Mouse (Mus musculus): ENCODE data around the gene Popdc2. TPM values are rescaled to one million over a fixed set of nuclear protein-coding genes. Genes with fewer than 3 reads are reported as not detected.

Gene Popdc2
- polyA plus RNA-seq, 1 experiment from 2014 or later = 0.22 TPM

DNA sequence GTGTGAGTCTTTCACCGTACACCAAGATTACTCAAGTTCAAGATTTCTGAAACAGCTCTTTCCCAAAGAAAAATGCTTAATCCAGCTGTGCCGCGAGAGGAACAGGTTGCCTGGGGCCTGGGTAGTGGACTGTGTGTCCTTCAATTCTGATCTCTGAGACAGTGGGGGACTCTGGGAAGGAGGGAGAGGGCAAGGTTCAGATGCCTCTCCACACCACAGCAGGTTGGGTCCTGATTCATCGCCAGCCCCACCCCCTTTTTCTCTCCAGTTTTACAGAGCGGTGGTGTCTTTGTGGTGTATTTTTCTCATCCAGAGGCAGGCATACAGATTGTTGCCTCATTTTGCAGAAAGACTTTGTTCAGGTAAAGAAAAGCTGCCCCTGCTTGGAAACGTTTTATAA is 36.3 kb downstream of the Popdc2 start:
- no peak overlapping the region for H3K9ac ChIP-seq (replicated peaks)
- no peak overlapping the region for H3K4me2 ChIP-seq (replicated peaks)
- H3K4me3 ChIP-seq = no peak overlapping the region
- ATAC-seq (replicated peaks) = no peak
- H3K27ac ChIP-seq (replicated peaks) = no peak overlapping the region
- H3K36me3 ChIP-seq = no peaks in the 10 kb centered on the region
- no peaks in the 10 kb centered on the region for H3K27me3 ChIP-seq
- peaks cover 8% of the 10 kb centered on the region for H3K4me1 ChIP-seq
- no peaks in the 10 kb centered on the region for H3K9me3 ChIP-seq
- 90% methylated on average over 6 of the region's 6 CpGs for WGBS

DNA sequence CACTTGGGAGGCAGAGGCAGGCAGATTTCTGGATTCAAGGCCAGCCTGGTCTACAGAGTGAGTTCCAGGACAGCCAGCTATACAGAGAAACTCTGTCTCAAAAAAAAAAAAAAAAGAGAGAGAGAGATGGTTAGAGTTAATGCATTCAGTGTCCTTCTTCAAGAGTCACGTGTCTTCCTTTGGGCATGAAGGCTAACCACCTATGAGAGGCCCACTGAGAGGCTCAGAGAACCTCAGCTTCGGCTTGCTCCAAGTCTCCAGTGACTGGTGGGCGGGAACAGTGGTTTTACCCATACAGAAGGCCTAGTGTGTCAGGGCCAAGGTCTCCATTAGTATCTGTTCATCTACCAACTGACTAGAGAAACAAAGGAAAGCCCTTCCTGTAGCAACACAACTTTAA is 37.1 kb downstream of the Popdc2 start:
- ATAC-seq (replicated peaks) = 0 out of 2 replicates have a peak, but pooled peaks have one; percentile 1
- peaks cover 8% of the 10 kb centered on the region for H3K4me1 ChIP-seq
- no peaks in the 10 kb centered on the region for H3K9me3 ChIP-seq
- 70% methylated on average over 3 of the region's 3 CpGs for WGBS
- H3K4me2 ChIP-seq (replicated peaks) = peak overlapping the region; percentile 51
- peak overlapping the region; percentile 42; the same call in 1 of the 2 replicates for H3K9ac ChIP-seq (replicated peaks)
- H3K4me3 ChIP-seq = peak overlapping the region; percentile 30; the same call in 1 of the 2 replicates
- H3K27me3 ChIP-seq = no peaks in the 10 kb centered on the region
- no peaks in the 10 kb centered on the region for H3K36me3 ChIP-seq
- H3K27ac ChIP-seq (replicated peaks) = no peak overlapping the region

DNA sequence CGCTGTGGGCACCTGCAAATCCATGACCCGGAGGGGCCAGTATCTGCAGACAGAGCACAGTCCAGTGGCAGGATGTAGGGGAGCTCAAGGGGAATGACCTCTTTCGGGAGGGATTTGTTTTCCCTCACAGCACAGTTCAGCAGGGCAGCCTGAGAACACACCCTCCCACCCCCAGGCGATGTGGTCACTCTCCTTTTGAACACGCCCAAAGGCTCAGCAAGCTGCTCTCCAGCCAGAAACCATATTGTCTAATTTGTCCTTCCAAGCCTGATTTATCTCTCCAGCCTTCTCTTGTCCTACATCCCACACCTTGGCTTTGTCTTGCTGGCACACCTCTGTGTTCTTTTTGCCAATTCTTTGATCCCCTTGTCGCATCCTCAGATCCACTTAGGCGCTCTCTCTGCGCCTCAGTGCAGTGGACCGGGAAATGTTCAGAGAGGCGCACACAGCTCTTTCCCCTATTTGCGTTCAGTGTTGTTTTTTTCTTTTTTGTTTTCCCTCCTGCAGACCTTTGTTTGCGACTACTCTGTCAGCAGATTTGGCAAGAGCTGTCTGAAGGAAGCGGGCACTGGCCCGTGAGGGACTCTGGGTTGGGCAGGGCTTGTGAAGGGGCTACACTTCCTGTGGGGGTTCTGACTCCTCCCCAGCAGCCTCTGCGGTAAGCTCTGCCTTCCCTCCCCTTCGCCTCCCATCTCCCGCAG is 37.7 kb downstream of the Popdc2 start:
- peak overlapping the region; percentile 42 for H3K9ac ChIP-seq (replicated peaks)
- whole genome bisulfite sequencing = 7% methylated on average over 17 of the region's 17 CpGs
- peak overlapping the region; percentile 57 for H3K27ac ChIP-seq (replicated peaks)
- peak overlapping the region; percentile 51 for H3K4me2 ChIP-seq (replicated peaks)
- H3K27me3 ChIP-seq = no peaks in the 10 kb centered on the region
- no peaks in the 10 kb centered on the region for H3K9me3 ChIP-seq
- H3K36me3 ChIP-seq = no peaks in the 10 kb centered on the region
- ATAC-seq (replicated peaks) = peak; percentile 97
- H3K4me1 ChIP-seq = peaks cover 8% of the 10 kb centered on the region
- H3K4me3 ChIP-seq = peak overlapping the region; percentile 30

DNA sequence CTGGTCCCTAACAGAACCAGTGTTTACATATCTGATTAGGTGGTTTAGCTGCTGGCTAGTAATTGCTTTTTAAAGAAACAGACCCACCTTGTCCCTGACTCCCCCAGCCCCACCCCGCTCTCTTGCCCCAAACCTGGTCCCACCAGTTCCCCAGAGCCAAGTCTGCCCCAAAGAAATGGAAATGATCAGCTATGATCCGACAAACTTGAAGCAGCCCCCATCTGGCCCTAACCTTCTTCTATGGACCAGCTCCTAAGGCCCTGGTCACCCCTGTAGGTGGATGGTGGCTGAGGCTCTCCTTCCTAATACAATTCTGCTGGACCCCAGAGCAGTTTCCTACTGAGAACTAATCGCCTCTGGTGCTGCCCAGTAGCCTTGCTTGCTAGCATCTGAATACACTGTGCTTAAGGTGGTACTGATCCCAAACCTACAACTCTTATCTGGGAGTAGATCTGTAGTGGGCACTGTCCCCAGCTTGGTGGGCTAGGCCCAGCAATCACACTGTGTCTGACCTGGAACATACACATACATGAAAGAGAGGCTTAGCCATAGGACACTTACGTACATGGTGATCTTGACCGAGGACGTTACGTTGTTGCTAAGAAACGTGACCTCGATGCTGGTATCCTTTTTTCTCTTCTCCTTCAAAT is 38.4 kb downstream of the Popdc2 start:
- 0 out of 2 replicates have a peak overlapping the region, but pooled peaks have one; percentile 30 for H3K4me3 ChIP-seq
- ATAC-seq (replicated peaks) = peak; percentile 60
- 77% methylated on average over 9 of the region's 9 CpGs for WGBS

DNA sequence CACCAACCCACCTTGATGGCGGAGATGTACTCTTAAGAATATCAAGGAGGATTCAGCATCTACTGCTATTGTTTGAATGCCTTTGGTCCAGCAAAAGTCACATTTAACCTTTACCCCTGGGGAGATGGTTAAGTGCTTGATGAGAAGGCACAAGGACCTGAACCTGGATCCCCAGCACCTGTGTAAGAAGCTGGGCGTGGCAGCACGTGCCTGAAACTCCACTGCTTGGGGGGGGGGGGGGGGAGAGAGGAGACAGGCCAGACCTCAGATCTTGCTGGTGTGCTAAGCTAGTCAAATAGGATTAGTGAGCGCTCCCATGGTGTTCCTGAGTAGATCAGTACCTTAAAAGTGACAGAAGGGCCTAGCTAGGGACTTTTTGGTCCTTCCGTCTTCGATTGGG is 39.5 kb downstream of the Popdc2 start:
- no peak for ATAC-seq (replicated peaks)
- Histone ChIP-seq H3K4me3 (no peak overlapping the region), H3K4me1 (peaks cover 8% of the 10 kb centered on the region), H3K27ac (replicated peaks) (no peak overlapping the region), H3K4me2 (replicated peaks) (no peak overlapping the region), H3K27me3 (no peaks in the 10 kb centered on the region), H3K9ac (replicated peaks) (no peak overlapping the region), H3K36me3 (no peaks in the 10 kb centered on the region), H3K9me3 (no peaks in the 10 kb centered on the region)
- WGBS = 75% methylated on average over 6 of the region's 6 CpGs

More for the DNA sequence above, 38.4 kb downstream of the Popdc2 start:
- Histone ChIP-seq H3K4me2 (replicated peaks) (peak overlapping the region; percentile 51), H3K9ac (replicated peaks) (no peak overlapping the region), H3K27ac (replicated peaks) (peak overlapping the region; percentile 57), H3K27me3 (no peaks in the 10 kb centered on the region), H3K9me3 (no peaks in the 10 kb centered on the region), H3K36me3 (no peaks in the 10 kb centered on the region), H3K4me1 (peaks cover 8% of the 10 kb centered on the region)

DNA sequence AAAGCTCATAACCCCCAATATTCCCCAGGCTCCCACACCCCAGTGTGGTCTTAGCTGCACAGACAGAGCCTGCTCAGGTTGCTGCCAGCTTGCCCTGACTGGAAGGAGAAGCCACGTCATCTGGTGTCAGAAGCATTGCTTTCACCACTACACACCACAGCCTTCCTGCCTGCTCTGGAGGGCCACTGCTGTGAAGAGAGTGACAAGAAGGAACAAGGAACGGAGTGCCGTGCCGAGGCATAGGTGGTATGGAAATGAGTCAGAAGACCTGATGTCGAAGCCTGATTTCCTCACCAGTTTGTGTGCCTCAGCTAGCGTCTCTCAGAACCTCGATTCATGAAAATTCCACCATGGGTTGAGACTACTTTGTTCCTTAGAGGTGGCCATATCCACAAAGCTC is 41.6 kb downstream of the Popdc2 start:
- Histone ChIP-seq H3K4me2 (replicated peaks) (no peak overlapping the region), H3K27me3 (no peaks in the 10 kb centered on the region), H3K4me3 (no peak overlapping the region), H3K9me3 (no peaks in the 10 kb centered on the region), H3K36me3 (no peaks in the 10 kb centered on the region), H3K27ac (replicated peaks) (no peak overlapping the region), H3K9ac (replicated peaks) (no peak overlapping the region), H3K4me1 (peaks cover 8% of the 10 kb centered on the region)
- WGBS = 92% methylated on average over 7 of the region's 7 CpGs
- no peak for ATAC-seq (replicated peaks)

DNA sequence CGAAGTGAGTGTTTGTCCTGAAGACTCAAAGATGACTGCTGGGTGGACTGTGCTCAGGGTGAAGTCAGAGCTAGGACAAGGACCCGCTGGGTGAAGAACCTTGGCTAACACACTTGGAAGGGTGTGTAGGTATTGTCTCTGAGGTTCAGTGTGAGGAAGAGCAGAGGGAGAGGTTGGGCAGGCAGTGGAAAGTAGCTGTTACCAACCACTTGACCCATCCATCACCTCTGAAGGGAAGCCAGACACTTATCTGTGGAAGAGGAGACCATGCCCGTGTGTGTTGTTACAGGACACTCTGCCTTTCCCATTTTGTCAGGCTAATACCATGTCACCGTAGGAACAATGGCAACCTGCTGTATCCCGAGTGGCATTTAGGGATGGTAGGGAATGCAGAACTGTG is 44.3 kb downstream of the Popdc2 start:
- Histone ChIP-seq H3K27ac (replicated peaks) (no peak overlapping the region), H3K9ac (replicated peaks) (no peak overlapping the region), H3K36me3 (no peaks in the 10 kb centered on the region), H3K4me1 (no peaks in the 10 kb centered on the region), H3K4me3 (no peak overlapping the region), H3K4me2 (replicated peaks) (no peak overlapping the region), H3K9me3 (no peaks in the 10 kb centered on the region), H3K27me3 (no peaks in the 10 kb centered on the region)
- ATAC-seq (replicated peaks) = no peak
- 81% methylated on average over 5 of the region's 5 CpGs for WGBS

DNA sequence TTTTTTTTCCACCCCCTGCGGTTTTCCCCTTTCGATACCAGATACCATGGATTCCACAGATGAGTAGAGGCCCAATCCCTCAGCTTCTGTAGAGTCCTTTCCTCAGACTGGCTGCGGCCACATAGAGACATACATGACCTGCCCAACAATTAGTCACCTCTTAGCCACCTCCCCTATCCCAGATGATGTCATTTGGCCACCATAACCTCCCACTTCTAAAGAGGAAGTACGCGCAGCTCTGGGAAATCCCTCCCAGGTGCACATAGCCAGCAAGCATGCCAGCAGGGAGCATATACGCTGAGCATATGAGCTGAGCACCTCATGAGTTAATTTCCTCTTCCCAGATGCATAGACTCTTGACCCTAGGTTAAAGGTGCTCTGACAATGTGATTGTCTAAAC is 44.7 kb downstream of the Popdc2 start:
- H3K36me3 ChIP-seq = no peaks in the 10 kb centered on the region
- no peaks in the 10 kb centered on the region for H3K9me3 ChIP-seq
- H3K27ac ChIP-seq (replicated peaks) = no peak overlapping the region
- no peak for ATAC-seq (replicated peaks)
- H3K9ac ChIP-seq (replicated peaks) = no peak overlapping the region
- H3K4me2 ChIP-seq (replicated peaks) = no peak overlapping the region
- 90% methylated on average over 6 of the region's 6 CpGs for WGBS
- H3K4me1 ChIP-seq = no peaks in the 10 kb centered on the region
- no peak overlapping the region for H3K4me3 ChIP-seq
- no peaks in the 10 kb centered on the region for H3K27me3 ChIP-seq

DNA sequence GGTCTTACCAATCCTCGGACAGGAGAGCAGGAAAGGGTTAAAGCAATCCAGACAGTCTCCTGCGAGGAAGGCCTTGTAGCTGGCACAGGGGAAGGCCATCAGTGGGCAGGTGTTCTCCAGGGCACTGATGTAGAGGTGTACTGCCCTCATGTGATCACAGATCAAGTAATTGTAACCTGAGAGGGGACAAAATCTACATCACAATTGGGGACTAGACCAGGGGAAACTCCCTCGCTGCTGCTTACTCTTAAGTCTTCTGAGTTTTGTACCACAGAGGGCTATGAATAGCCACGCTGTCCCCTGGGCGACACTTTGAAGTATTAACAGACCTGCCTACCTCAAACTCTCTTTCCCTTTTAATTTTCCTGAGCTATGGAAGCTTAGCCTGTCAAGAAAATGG is 45.6 kb downstream of the Popdc2 start:
- 34% methylated on average over 5 of the region's 5 CpGs for WGBS
- Histone ChIP-seq H3K9ac (replicated peaks) (no peak overlapping the region), H3K36me3 (no peaks in the 10 kb centered on the region), H3K4me1 (no peaks in the 10 kb centered on the region), H3K9me3 (no peaks in the 10 kb centered on the region), H3K4me3 (no peak overlapping the region), H3K27ac (replicated peaks) (no peak overlapping the region), H3K27me3 (no peaks in the 10 kb centered on the region), H3K4me2 (replicated peaks) (no peak overlapping the region)
- ATAC-seq (replicated peaks) = no peak

DNA sequence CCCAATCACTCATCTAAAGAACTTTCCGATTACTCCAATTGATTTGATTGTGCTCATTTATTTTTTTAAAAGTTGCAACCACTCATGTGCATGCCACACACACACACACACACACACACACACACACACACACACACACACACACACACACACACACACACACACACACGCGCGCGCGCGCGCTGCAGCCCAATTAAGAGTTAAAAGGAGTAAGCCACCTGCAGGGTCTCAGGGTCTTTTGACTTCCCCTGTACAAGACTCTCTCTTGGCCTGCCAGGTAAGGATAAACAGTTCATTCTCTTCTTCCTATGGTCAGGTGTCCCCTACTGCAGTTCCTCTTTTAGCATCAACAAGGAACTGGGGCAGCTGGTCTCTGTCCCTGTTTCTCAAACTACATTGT is 46.4 kb downstream of the Popdc2 start:
- ATAC-seq (replicated peaks) = no peak

DNA sequence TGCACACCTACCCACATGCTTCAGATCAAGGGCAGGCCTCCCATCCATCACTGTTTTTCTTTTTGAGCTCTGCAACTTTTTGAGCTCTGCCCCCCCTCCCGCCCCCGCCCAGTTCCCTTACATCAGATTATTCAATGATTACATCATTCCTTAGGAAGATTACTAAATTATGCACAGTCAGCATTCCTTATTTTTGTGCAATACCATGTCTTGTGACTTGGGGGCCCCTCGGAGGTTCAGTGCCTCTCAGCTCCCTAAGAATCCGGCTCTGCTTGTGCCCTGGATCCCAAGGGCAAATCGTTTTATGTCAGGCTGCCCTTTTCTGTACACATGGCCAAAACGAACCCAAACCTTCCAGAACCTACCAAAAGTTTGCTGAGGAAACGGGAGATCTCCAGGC is 52.9 kb downstream of the Popdc2 start:
- Histone ChIP-seq H3K9ac (replicated peaks) (no peak overlapping the region), H3K4me3 (no peak overlapping the region), H3K27ac (replicated peaks) (no peak overlapping the region), H3K4me2 (replicated peaks) (no peak overlapping the region), H3K27me3 (no peaks in the 10 kb centered on the region), H3K4me1 (no peaks in the 10 kb centered on the region), H3K9me3 (no peaks in the 10 kb centered on the region), H3K36me3 (no peaks in the 10 kb centered on the region)
- 85% methylated on average over 7 of the region's 7 CpGs for WGBS
- ATAC-seq (replicated peaks) = no peak

More for the DNA sequence above, 46.4 kb downstream of the Popdc2 start:
- Histone ChIP-seq H3K4me1 (no peaks in the 10 kb centered on the region), H3K4me3 (no peak overlapping the region), H3K27me3 (no peaks in the 10 kb centered on the region), H3K9ac (replicated peaks) (no peak overlapping the region), H3K9me3 (no peaks in the 10 kb centered on the region), H3K4me2 (replicated peaks) (no peak overlapping the region), H3K27ac (replicated peaks) (no peak overlapping the region), H3K36me3 (no peaks in the 10 kb centered on the region)
- 96% methylated on average over 8 of the region's 8 CpGs for WGBS

DNA sequence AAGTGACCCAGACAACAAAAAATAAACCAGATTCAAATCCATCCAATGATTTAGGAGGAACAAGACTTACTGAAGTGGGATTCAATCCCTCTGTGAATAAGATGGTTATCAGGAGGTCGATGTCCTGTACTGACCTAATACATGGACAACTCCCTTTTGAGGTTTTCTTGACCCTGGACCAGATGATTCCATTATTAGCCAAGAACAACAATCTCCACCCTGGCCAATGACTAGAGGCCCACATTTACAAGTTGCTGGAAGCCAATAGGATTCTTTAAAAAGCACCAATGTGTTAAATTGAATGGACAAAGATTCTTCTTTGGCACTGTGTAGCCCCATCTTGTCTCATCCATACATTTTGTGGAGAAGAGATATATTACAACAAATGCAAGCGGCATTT is 63.4 kb downstream of the Popdc2 start:
- Histone ChIP-seq H3K27ac (replicated peaks) (no peak overlapping the region), H3K4me2 (replicated peaks) (no peak overlapping the region), H3K4me3 (no peak overlapping the region), H3K9ac (replicated peaks) (no peak overlapping the region), H3K36me3 (no peaks in the 10 kb centered on the region), H3K4me1 (no peaks in the 10 kb centered on the region), H3K9me3 (no peaks in the 10 kb centered on the region), H3K27me3 (no peaks in the 10 kb centered on the region)
- ATAC-seq (replicated peaks) = no peak
- WGBS = 93% methylated on average over 2 of the region's 2 CpGs

Measured in forebrain, embryonic 15.5 days (tissue).